Mouse (Mus musculus): ENCODE data around the gene Rab20.

Gene Rab20

GRCm38 (mm10) chr8:11452974-11453373 lies 25.5 kb downstream of the Rab20 start:
- no peak for DNase-seq (ENCODE audit: low spot score)

- DNase-seq (ENCODE audit: low spot score): no peak
Observed at GRCm38 (mm10) chr8:11452559-11452958, 26.0 kb downstream of the Rab20 start.

GRCm38 (mm10) chr8:11452152-11452551 lies 26.4 kb downstream of the Rab20 start:
- no peak for DNase-seq (ENCODE audit: low spot score)

- peak; percentile 30 for DNase-seq (ENCODE audit: low spot score)
Observed at GRCm38 (mm10) chr8:11450184-11451113, 28.1 kb downstream of the Rab20 start.

- DNase-seq (ENCODE audit: low spot score): no peak
Observed at GRCm38 (mm10) chr8:11447910-11448570, 30.5 kb downstream of the Rab20 start.

- no peak for DNase-seq (ENCODE audit: low spot score)
Observed at GRCm38 (mm10) chr8:11445790-11446189, 32.7 kb downstream of the Rab20 start.

- DNase-seq (ENCODE audit: low spot score): no peak
Observed at GRCm38 (mm10) chr8:11444216-11444615, 34.3 kb downstream of the Rab20 start.

GRCm38 (mm10) chr8:11443611-11444010 lies 34.9 kb downstream of the Rab20 start:
- DNase-seq (ENCODE audit: low spot score): no peak

GRCm38 (mm10) chr8:11441291-11441690 lies 37.2 kb downstream of the Rab20 start:
- no peak for DNase-seq (ENCODE audit: low spot score)

- no peak for DNase-seq (ENCODE audit: low spot score)
Observed at GRCm38 (mm10) chr8:11437862-11438261, 40.6 kb downstream of the Rab20 start.

- no peak for DNase-seq (ENCODE audit: low spot score)
Observed at GRCm38 (mm10) chr8:11430688-11431087, 47.8 kb downstream of the Rab20 start.

GRCm38 (mm10) chr8:11423091-11423490 lies 55.4 kb downstream of the Rab20 start:
- DNase-seq (ENCODE audit: low spot score): no peak

GRCm38 (mm10) chr8:11421968-11422367 lies 56.5 kb downstream of the Rab20 start:
- no peak for DNase-seq (ENCODE audit: low spot score)

- DNase-seq (ENCODE audit: low spot score): peak; percentile 67
Observed at GRCm38 (mm10) chr8:11421105-11421504, 57.4 kb downstream of the Rab20 start.

- DNase-seq (ENCODE audit: low spot score): peak; percentile 68
Observed at GRCm38 (mm10) chr8:11419645-11420044, 58.9 kb downstream of the Rab20 start.

- peak; percentile 47 for DNase-seq (ENCODE audit: low spot score)
Observed at GRCm38 (mm10) chr8:11419232-11419631, 59.3 kb downstream of the Rab20 start.

- DNase-seq (ENCODE audit: low spot score): peak; percentile 35
Observed at GRCm38 (mm10) chr8:11417762-11418161, 60.7 kb downstream of the Rab20 start.

GRCm38 (mm10) chr8:11415089-11415488 lies 63.4 kb downstream of the Rab20 start:
- DNase-seq (ENCODE audit: low spot score): no peak

- no peak for DNase-seq (ENCODE audit: low spot score)
Observed at GRCm38 (mm10) chr8:11414304-11414703, 64.2 kb downstream of the Rab20 start.

- no peak for DNase-seq (ENCODE audit: low spot score)
Observed at GRCm38 (mm10) chr8:11412450-11412849, 66.1 kb downstream of the Rab20 start.

- DNase-seq (ENCODE audit: low spot score): peak; percentile 49
Observed at GRCm38 (mm10) chr8:11411504-11412124, 66.9 kb downstream of the Rab20 start.

- DNase-seq (ENCODE audit: low spot score): peak; percentile 65
Observed at GRCm38 (mm10) chr8:11405722-11406481, 72.6 kb downstream of the Rab20 start.
